8 mouse cellular contexts compared by ENCODE assay signal in genomic region chrX:144317548-144318163, GRCm38 (mm10). TPM values are rescaled to one million over a fixed set of nuclear protein-coding genes. Genes with fewer than 3 reads are reported as not detected.
DNase-seq lines count a peak whose midpoint lies in the region; ATAC-seq and TF ChIP-seq lines count a peak whose summit lies in the region.

Alg13 (plus strand) TSS chrX:144317804.

- no peaks in the 10 kb centered on the region for H3K36me3 ChIP-seq in embryonic facial prominence, embryonic 12.5 days
- no peaks in the 10 kb centered on the region for H3K36me3 ChIP-seq in kidney, adult 2 months (ENCODE audit: control insufficient read depth, insufficient read depth, low read length)
- no peaks in the 10 kb centered on the region for H3K36me3 ChIP-seq in limb, embryonic 11.5 days (ENCODE audit: control insufficient read depth, insufficient read depth, low read length)
- no peaks in the 10 kb centered on the region for H3K36me3 ChIP-seq in midbrain, embryonic 13.5 days

- peak within 1 kb of the TSS; percentile 69; the same call in 1 of the 2 replicates for H3K27ac ChIP-seq in embryonic facial prominence, embryonic 12.5 days
- no peak within 1 kb of the TSS for H3K27ac ChIP-seq in kidney, adult 2 months (ENCODE audit: insufficient read depth, low read depth, low read length)
- 0 out of 2 replicates have a peak within 1 kb of the TSS, but pooled peaks have one; percentile 14 for H3K27ac ChIP-seq in limb, embryonic 11.5 days (replicated peaks; ENCODE audit: low read depth, low read length)
- H3K27ac ChIP-seq in midbrain, embryonic 13.5 days: no peak within 1 kb of the TSS

- H3K27me3 ChIP-seq in embryonic facial prominence, embryonic 12.5 days: no peaks in the 10 kb centered on the region
- no peaks in the 10 kb centered on the region for H3K27me3 ChIP-seq in kidney, adult 2 months (replicated peaks; ENCODE audit: control insufficient read depth, insufficient read depth, low read length)
- peaks cover 3% of the 10 kb centered on the region; the same call in 1 of the 2 replicates for H3K27me3 ChIP-seq in limb, embryonic 11.5 days (ENCODE audit: control insufficient read depth, insufficient read depth, low read length)
- no peaks in the 10 kb centered on the region for H3K27me3 ChIP-seq in midbrain, embryonic 13.5 days

- peak; percentile 79 for DNase-seq in 3134 (ENCODE audit: extremely low read depth, insufficient read length, low spot score)
- DNase-seq in adrenal gland, postnatal 36 days: peak; percentile 77 to 86
- peak; percentile 81 to 85 for DNase-seq in heart, adult 18-20 months
- DNase-seq in kidney, adult 2 months: peak; percentile 86
- peak; percentile 86 for DNase-seq in limb, embryonic 11.5 days (ENCODE audit: low spot score)
- peak; percentile 41 for DNase-seq in spleen, adult 12 weeks (ENCODE audit: low spot score)

- TF ChIP-seq POLR2A in kidney, adult 2 months (IDR thresholded peaks at IDR 0.05; ENCODE audit: low read depth, low read length): no peak

- peak; percentile 74 for ATAC-seq in embryonic facial prominence, embryonic 12.5 days (ENCODE audit: insufficient number of reproducible peaks, insufficient read depth, low FRiP score, low TSS enrichment)
- peak; percentile 82 for ATAC-seq in limb, embryonic 11.5 days (ENCODE audit: insufficient number of reproducible peaks, low FRiP score, low TSS enrichment, low read depth)
- ATAC-seq in midbrain, embryonic 13.5 days: peak; percentile 95

- 22% methylated on average over 39 of the region's 47 CpGs for WGBS in embryonic facial prominence, embryonic 12.5 days
- under 1% methylated on average over 44 of the region's 47 CpGs for WGBS in kidney, adult 2 months
- WGBS in limb, embryonic 11.5 days: 21% methylated on average over 47 of the region's 47 CpGs
- WGBS in midbrain, embryonic 13.5 days: 19% methylated on average over 47 of the region's 47 CpGs

- H3K4me2 ChIP-seq in embryonic facial prominence, embryonic 12.5 days (replicated peaks): peak within 1 kb of the TSS; percentile 76
- peak within 1 kb of the TSS; percentile 65 for H3K4me2 ChIP-seq in limb, embryonic 11.5 days (ENCODE audit: low read depth, severe bottlenecking)
- H3K4me2 ChIP-seq in midbrain, embryonic 13.5 days (replicated peaks): peak within 1 kb of the TSS; percentile 87

- H3K4me1 ChIP-seq in embryonic facial prominence, embryonic 12.5 days: no peaks in the 10 kb centered on the region
- no peaks in the 10 kb centered on the region for H3K4me1 ChIP-seq in kidney, adult 2 months (ENCODE audit: control insufficient read depth, insufficient read depth, low read length)
- H3K4me1 ChIP-seq in limb, embryonic 11.5 days (ENCODE audit: control insufficient read depth, insufficient read depth, low read length): no peaks in the 10 kb centered on the region
- H3K4me1 ChIP-seq in midbrain, embryonic 13.5 days (replicated peaks): peaks cover 3% of the 10 kb centered on the region; the same call in 1 of the 2 replicates

- H3K4me3 ChIP-seq in embryonic facial prominence, embryonic 12.5 days: peak within 1 kb of the TSS; percentile 59
- H3K4me3 ChIP-seq in kidney, adult 2 months (ENCODE audit: insufficient read depth, low read depth, low read length): peak within 1 kb of the TSS; percentile 58
- peak within 1 kb of the TSS; percentile 60 for H3K4me3 ChIP-seq in limb, embryonic 11.5 days (ENCODE audit: low read depth, low read length)
- H3K4me3 ChIP-seq in midbrain, embryonic 13.5 days (replicated peaks): peak within 1 kb of the TSS; percentile 65

- peak within 1 kb of the TSS; percentile 64 for H3K9ac ChIP-seq in embryonic facial prominence, embryonic 12.5 days
- peak within 1 kb of the TSS; percentile 56 for H3K9ac ChIP-seq in limb, embryonic 11.5 days (ENCODE audit: low read length)
- peak within 1 kb of the TSS; percentile 68 for H3K9ac ChIP-seq in midbrain, embryonic 13.5 days (replicated peaks)

- no peak for TF ChIP-seq CTCF in kidney, adult 2 months (conservative IDR thresholded peaks at IDR 0.05; ENCODE audit: insufficient read depth, insufficient read length, low read depth, low read length)

- no peaks in the 10 kb centered on the region for H3K9me3 ChIP-seq in embryonic facial prominence, embryonic 12.5 days
- H3K9me3 ChIP-seq in limb, embryonic 11.5 days (ENCODE audit: control insufficient read depth, low read length): no peaks in the 10 kb centered on the region
- H3K9me3 ChIP-seq in midbrain, embryonic 13.5 days: no peaks in the 10 kb centered on the region

RNA-seq across cellular contexts. Expression of gene Alg13, which starts in this region (rescaled TPM):
- 10 to 100 TPM; 10.3 to 12.2 TPM for total RNA-seq in adrenal gland, postnatal 36 days (2021)
- 23.4 and 25.5 TPM in 2 replicates for polyA plus RNA-seq in embryonic facial prominence, embryonic 12.5 days (2016; fragmentation: Nextera tagmentation; extraction: Ambion mirVana)
- 1 to 10 TPM; 5.1 to 6.7 TPM for total RNA-seq in heart, adult 18-20 months (2021)
- 3.7 and 5.3 TPM in 2 replicates for polyA plus RNA-seq in kidney, adult 2 months (2012; rRNA removed)
- 31.9 and 33.2 TPM in 2 replicates for polyA plus RNA-seq in limb, embryonic 11.5 days (2014; fragmentation: Nextera tagmentation; extraction: Ambion mirVana)
- polyA plus RNA-seq in midbrain, embryonic 13.5 days (2015; fragmentation: Nextera tagmentation; extraction: Ambion mirVana): 12.1 and 13.1 TPM in 2 replicates

Comparison
In these comparisons a context has a peak if more than half of its experiments do, and no peak if none do; other contexts are left out.
1. H3K27ac ChIP-seq: peak in embryonic facial prominence, embryonic 12.5 days (single experiment) and limb, embryonic 11.5 days (single experiment); none in kidney, adult 2 months (single experiment) and midbrain, embryonic 13.5 days (single experiment).
2. Peak in every context shown above with its lines, with median percentiles within 50 percentile points of each other: DNase-seq, ATAC-seq, H3K4me2 ChIP-seq, H3K4me3 ChIP-seq and H3K9ac ChIP-seq.